Mouse (Mus musculus) midbrain, postnatal 0 days (tissue): ENCODE data around the gene Vps13d. TPM values are rescaled to one million over a fixed set of nuclear protein-coding genes. Genes with fewer than 3 reads are reported as not detected.

Experiments
- ATAC-seq: fragments of 200-750 bp; cut with Nextera tagmentation; 2 replicates; pipeline ENCODE4 v1.8.0; 2017; ENCODE audit warnings: moderate number of reproducible peaks, mild to moderate bottlenecking, moderate TSS enrichment, moderate library complexity; ENCODE audit not compliant: low FRiP score
- DNase-seq: peaks from one replicate; pipeline ENCODE4 v3.0.0-alpha.2; 2015; ENCODE audit warnings: low spot score
- H3K27ac ChIP-seq: fragments of 300-500 bp; sonication (generic); 2 replicates; pipeline ENCODE4 v1.5.1; 2014; ENCODE audit warnings: low read depth, mild to moderate bottlenecking, low read length, mixed read lengths
- H3K27me3 ChIP-seq: fragments of 300-500 bp; sonication (generic); 2 replicates; pipeline ENCODE4 v1.6.1; 2014; ENCODE audit warnings: low read length, control low read depth, mixed read lengths; ENCODE audit not compliant: insufficient read depth
- H3K36me3 ChIP-seq: fragments of 300-500 bp; sonication (generic); 2 replicates; pipeline ENCODE4 v1.6.1; 2014; ENCODE audit warnings: low read length, control low read depth, mixed read lengths; ENCODE audit not compliant: insufficient read depth
- H3K4me1 ChIP-seq: fragments of 300-500 bp; sonication (generic); 2 replicates; pipeline ENCODE4 v1.6.1; 2014; ENCODE audit warnings: mild to moderate bottlenecking, control low read depth, antibody characterized with exemption, low read length, mixed read lengths; ENCODE audit not compliant: insufficient read depth
- H3K4me2 ChIP-seq: fragments of 300-500 bp; sonication (generic); 2 replicates; pipeline ENCODE4 v1.6.1; 2014; ENCODE audit warnings: low read depth, mild to moderate bottlenecking, low read length, mixed read lengths; ENCODE audit not compliant: poor library complexity, severe bottlenecking
- H3K4me3 ChIP-seq: fragments of 300-500 bp; sonication (generic); 2 replicates; pipeline ENCODE4 v1.5.1; 2014; ENCODE audit warnings: low read depth, mild to moderate bottlenecking, low read length, moderate library complexity
- H3K9ac ChIP-seq: fragments of 300-500 bp; sonication (generic); replicated peaks from 2 replicates; pipeline ENCODE4 v1.6.1; 2014; ENCODE audit warnings: mild to moderate bottlenecking, low read length, moderate library complexity, mixed read lengths; ENCODE audit not compliant: poor library complexity, severe bottlenecking
- H3K9me3 ChIP-seq: fragments of 300-500 bp; sonication (generic); 2 replicates; pipeline ENCODE4 v1.6.1; 2016; ENCODE audit warnings: low read length, control low read depth
- CTCF ChIP-seq: IDR thresholded peaks from 2 replicates; pipeline ENCODE4 v1.5.1; 2016; ENCODE audit warnings: antibody characterized with exemption, mild to moderate bottlenecking
- WGBS: fragments of 180-500 bp; shearing (Covaris S2); extraction: QIAGEN DNeasy Blood & Tissue Kit; methylation state at CpG from one replicate; pipeline ENCODE4 v1.1.7; 2014; 5-methylcytosine and 5-hydroxymethylcytosine counted together
- polyA plus RNA-seq: library from polyadenylated mRNA; unstranded; fragments of >200 nt; fragmentation: Nextera tagmentation; extraction: Ambion mirVana; gene quantifications from 2 replicates; pipeline ENCODE4 v1.2.1, GENCODE M21; 2015
- total RNA-seq: library from RNA; depleted of rRNA; stranded (reverse); fragments of >200 nt; gene quantifications from 2 replicates; pipeline ENCODE4 v1.2.3, GENCODE M21; 2014

The Vps13d gene
- total and polyA plus RNA-seq, 2 experiments from 2014 or later, result 9.1 to 35.6 TPM

DNA sequence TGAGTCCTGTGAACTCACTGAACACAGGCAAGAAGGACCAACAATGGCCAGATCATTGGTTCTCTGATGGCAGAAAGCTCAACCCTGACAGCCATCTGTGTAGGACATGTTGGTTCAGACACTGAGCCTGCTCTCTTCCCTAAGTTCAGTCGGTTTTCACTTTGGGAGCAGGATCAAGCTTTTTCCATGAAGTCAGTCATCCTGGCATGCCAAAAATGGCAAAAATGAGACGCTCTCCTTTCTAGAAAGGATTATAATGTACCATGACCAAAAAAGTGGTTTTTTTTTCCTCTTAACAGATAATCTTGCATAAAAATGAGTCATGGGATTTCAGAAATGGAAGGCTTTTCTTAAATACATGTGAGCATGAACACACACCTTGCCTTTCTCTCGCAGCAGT is 183.6 kb downstream of the Vps13d start:
- TF ChIP-seq CTCF, result no peak
- Histone ChIP-seq H3K4me1 (no peaks in the 10 kb centered on the region), H3K9me3 (no peaks in the 10 kb centered on the region), H3K9ac (no peak overlapping the region), H3K27me3 (no peaks in the 10 kb centered on the region), H3K27ac (no peak overlapping the region), H3K36me3 (peaks cover 12% of the 10 kb centered on the region), H3K4me2 (no peak overlapping the region), H3K4me3 (no peak overlapping the region)
- 45% methylated on average over 3 of the region's 3 CpGs for WGBS
- no peak for ATAC-seq
- DNase-seq, result no peak

- no peaks in the 10 kb centered on the region for H3K9me3 ChIP-seq
- H3K27ac ChIP-seq, result no peak overlapping the region
- H3K4me3 ChIP-seq, result no peak overlapping the region
- H3K36me3 ChIP-seq, result peaks cover 10% of the 10 kb centered on the region; the same call in 1 of the 2 replicates
- no peaks in the 10 kb centered on the region for H3K27me3 ChIP-seq
- DNase-seq (no peak), ATAC-seq (no peak)
- no peak for TF ChIP-seq CTCF
- H3K4me1 ChIP-seq, result no peaks in the 10 kb centered on the region
- WGBS, result 82% methylated on average over 7 of the region's 7 CpGs
- H3K4me2 ChIP-seq, result no peak overlapping the region
- H3K9ac ChIP-seq, result no peak overlapping the region
These were observed 184.9 kb downstream of the Vps13d start for GRCm38 (mm10) chr4:145009934-145010333.

DNA sequence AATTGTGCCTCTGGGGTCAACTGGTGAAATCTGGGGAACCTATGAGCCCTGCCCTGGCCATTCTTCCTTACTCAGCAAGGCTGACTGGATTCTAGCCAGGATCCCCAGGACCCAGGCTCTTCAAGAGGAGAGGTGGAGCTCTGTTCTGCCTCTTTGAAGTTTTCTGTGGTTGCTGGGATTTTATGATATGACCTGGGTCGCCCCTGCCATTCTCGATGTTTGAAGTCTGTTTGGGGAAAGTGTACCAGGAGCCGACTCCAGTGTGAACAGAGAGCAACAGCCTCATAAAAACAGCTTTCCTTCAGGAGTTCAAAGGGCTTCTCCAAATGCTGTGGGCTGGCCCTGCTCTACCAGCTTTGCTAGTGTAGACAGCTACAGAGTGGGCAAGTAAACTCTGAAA is 185.4 kb downstream of the Vps13d start:
- Histone ChIP-seq H3K4me1 (no peaks in the 10 kb centered on the region), H3K27ac (no peak overlapping the region), H3K27me3 (no peaks in the 10 kb centered on the region), H3K9me3 (no peaks in the 10 kb centered on the region), H3K4me2 (no peak overlapping the region), H3K4me3 (no peak overlapping the region), H3K36me3 (peaks cover 6% of the 10 kb centered on the region; the same call in 1 of the 2 replicates), H3K9ac (no peak overlapping the region)
- no peak for TF ChIP-seq CTCF
- ATAC-seq (no peak), DNase-seq (no peak)
- WGBS, result 89% methylated on average over 3 of the region's 3 CpGs

DNA sequence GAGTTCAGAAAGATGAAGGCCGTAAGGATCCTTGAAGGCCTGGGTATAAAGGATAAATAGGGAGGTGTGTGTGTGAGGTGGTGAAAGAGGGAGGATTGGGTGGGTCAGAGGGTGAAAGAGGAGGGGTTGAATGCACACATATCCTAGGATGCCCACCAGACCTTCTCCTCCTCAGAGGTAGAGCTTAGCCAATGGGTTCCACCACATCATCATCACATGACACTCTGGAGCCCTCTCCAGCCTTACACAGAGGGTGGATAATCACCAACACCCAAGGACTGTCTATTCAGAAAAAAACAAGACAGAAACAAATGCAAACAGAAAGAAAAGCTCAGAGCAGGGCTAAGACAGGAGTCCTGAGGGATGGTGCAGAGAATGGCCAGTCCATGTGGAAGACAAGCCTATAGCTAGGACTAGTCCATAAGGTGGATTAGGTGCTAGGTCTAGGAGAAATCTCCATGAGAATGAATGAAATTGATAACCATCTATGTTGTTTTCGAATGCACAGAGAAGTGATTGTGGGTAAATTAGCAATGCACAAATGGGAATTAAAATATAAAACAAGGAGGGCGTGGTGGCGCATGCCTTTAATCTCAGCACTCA is 188.8 kb downstream of the Vps13d start:
- Histone ChIP-seq H3K9me3 (no peaks in the 10 kb centered on the region), H3K4me1 (no peaks in the 10 kb centered on the region), H3K4me3 (no peak overlapping the region), H3K9ac (no peak overlapping the region), H3K27ac (no peak overlapping the region), H3K27me3 (no peaks in the 10 kb centered on the region), H3K36me3 (no peaks in the 10 kb centered on the region), H3K4me2 (no peak overlapping the region)
- DNase-seq (no peak), ATAC-seq (no peak)
- TF ChIP-seq CTCF, result no peak
- 95% methylated on average over 4 of the region's 4 CpGs for WGBS

DNA sequence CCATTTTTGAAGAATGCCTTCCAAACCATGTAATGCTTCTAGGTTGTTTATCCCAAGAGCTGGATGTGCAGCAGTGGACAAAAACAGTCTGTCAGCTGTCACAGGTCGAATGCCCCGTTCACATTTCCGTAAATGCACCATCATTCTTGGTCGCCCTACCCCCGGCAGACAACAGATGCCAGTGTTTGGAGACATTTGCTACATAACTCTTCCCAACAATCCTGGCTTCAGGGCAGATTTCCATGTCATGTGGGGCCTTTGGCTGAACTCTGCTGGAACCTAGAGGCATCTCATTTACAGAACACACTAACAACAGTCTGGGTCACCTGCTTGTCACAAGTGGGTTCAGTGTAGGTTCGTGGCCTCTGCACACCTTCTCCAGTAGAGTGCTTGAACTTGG is 190.6 kb downstream of the Vps13d start:
- no peak overlapping the region for H3K4me2 ChIP-seq
- no peak for DNase-seq
- H3K9me3 ChIP-seq, result no peaks in the 10 kb centered on the region
- H3K27me3 ChIP-seq, result no peaks in the 10 kb centered on the region
- ATAC-seq, result no peak
- H3K4me3 ChIP-seq, result no peak overlapping the region
- no peaks in the 10 kb centered on the region for H3K4me1 ChIP-seq
- H3K27ac ChIP-seq, result no peak overlapping the region
- WGBS, result 94% methylated on average over 6 of the region's 6 CpGs
- no peak for TF ChIP-seq CTCF
- H3K9ac ChIP-seq, result no peak overlapping the region
- no peaks in the 10 kb centered on the region for H3K36me3 ChIP-seq

GRCm38 (mm10) chr4:145002733-145003132 is 192.1 kb downstream of the Vps13d start:
- Histone ChIP-seq H3K27ac (no peak overlapping the region), H3K4me1 (peaks cover 2% of the 10 kb centered on the region; the same call in 1 of the 2 replicates), H3K9me3 (no peaks in the 10 kb centered on the region), H3K27me3 (no peaks in the 10 kb centered on the region), H3K36me3 (no peaks in the 10 kb centered on the region), H3K4me2 (no peak overlapping the region), H3K4me3 (no peak overlapping the region), H3K9ac (no peak overlapping the region)
- WGBS, result 86% methylated on average over 1 of the region's 1 CpGs
- ATAC-seq (no peak), DNase-seq (no peak)
- TF ChIP-seq CTCF, result no peak
